Comparison of ENCODE assay signal across 12 mouse cellular contexts in the genomic region with DNA sequence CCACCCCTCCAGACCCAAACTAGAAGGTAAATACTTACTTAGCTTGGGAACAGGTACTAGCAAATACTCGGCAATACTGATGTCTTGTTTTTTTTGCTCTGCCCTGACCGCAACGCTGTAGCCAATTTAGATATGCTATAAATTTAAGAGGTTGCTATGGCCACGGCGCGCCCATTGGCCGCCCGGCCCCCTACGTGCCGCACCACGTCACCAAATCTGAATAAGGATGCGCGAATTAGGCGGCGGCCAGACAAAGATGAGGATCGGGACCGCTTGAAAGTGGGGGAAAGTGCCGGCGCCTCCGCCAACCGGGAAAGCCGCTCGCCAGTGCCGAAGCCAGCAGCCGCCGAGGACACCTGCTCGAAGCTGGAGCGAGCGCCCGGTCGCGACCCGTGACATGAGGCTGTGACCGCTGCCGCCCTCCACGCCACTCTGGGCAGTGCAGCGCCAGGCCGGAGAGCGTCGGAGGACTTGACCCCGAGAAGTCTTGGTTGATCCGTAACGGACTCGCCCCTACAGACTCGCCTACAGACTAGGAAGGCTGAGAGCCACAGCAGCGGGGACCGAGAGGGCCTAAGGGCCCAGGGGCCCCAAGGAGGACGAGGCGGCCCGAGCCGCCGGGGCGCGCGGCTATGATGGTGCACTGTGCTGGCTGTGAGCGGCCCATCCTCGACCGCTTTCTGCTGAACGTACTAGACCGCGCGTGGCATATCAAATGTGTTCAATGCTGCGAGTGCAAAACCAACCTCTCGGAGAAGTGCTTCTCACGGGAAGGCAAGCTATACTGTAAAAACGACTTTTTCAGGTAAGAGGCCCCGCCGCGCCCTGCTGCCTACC. TPM values are rescaled to one million over a fixed set of nuclear protein-coding genes. Genes with fewer than 3 reads are reported as not detected.
A peak's percentile ranks its signal among the peaks of the same experiment; 100 is the strongest.
DNase-seq lines count a peak whose midpoint lies in the region; ATAC-seq lines count a peak whose summit lies in the region.
"Had no signal": no experiment of that assay in that cellular context is flagged by ENCODE, and none has a peak within 500 bp of the region (broad histone marks: within the 10 kb centered on the region; RNA-seq: fewer than 3 reads in every experiment).

A gene (plus strand): TSS at position 51 of the 837 bp plus-strand sequence.

- peak within 1 kb of the TSS; percentile 44; the same call in 1 of the 2 replicates for H3K27ac ChIP-seq in forebrain, embryonic 14.5 days (ENCODE audit: low read depth, low read length)
- H3K27ac ChIP-seq in midbrain, embryonic 12.5 days (replicated peaks) = peak within 1 kb of the TSS; percentile 90
- H3K27ac ChIP-seq in liver, embryonic 11.5 days (ENCODE audit: low read depth, low read length) = no peak within 1 kb of the TSS

- peaks cover 75% of the 10 kb centered on the region for H3K27me3 ChIP-seq in forebrain, embryonic 14.5 days (replicated peaks; ENCODE audit: control insufficient read depth, insufficient read depth, low read length)
- peaks cover 98% of the 10 kb centered on the region for H3K27me3 ChIP-seq in midbrain, embryonic 12.5 days
- peaks cover 99% of the 10 kb centered on the region for H3K27me3 ChIP-seq in liver, embryonic 11.5 days (replicated peaks; ENCODE audit: control insufficient read depth, insufficient read depth, low read length)

- ATAC-seq in forebrain, embryonic 14.5 days = no peak; the same call in 1 of the 2 replicates
- peak; percentile 63 for ATAC-seq in midbrain, embryonic 12.5 days (ENCODE audit: low FRiP score, low read depth)
- no peak for ATAC-seq in liver, embryonic 11.5 days (replicated peaks; ENCODE audit: low FRiP score)

- no peaks in the 10 kb centered on the region for H3K36me3 ChIP-seq in forebrain, embryonic 14.5 days (ENCODE audit: control insufficient read depth, insufficient read depth, low read length)
- no peaks in the 10 kb centered on the region for H3K36me3 ChIP-seq in midbrain, embryonic 12.5 days
- H3K36me3 ChIP-seq in liver, embryonic 11.5 days (ENCODE audit: control insufficient read depth, insufficient read depth, low read length) = no peaks in the 10 kb centered on the region

- H3K4me1 ChIP-seq in forebrain, embryonic 14.5 days (ENCODE audit: control insufficient read depth, insufficient read depth, low read length) = peaks cover 15% of the 10 kb centered on the region; the same call in 1 of the 2 replicates
- peaks cover 48% of the 10 kb centered on the region for H3K4me1 ChIP-seq in midbrain, embryonic 12.5 days
- H3K4me1 ChIP-seq in liver, embryonic 11.5 days (replicated peaks; ENCODE audit: control insufficient read depth, insufficient read depth, low read length) = no peaks in the 10 kb centered on the region

- H3K9ac ChIP-seq in forebrain, embryonic 14.5 days (ENCODE audit: low read length) = peak within 1 kb of the TSS; percentile 55
- peak within 1 kb of the TSS; percentile 77 for H3K9ac ChIP-seq in midbrain, embryonic 12.5 days (replicated peaks)
- H3K9ac ChIP-seq in liver, embryonic 11.5 days (ENCODE audit: low read depth, low read length) = no peak within 1 kb of the TSS

- intact Hi-C loops in gastrocnemius, postnatal 14 days (cut with DNase I; ENCODE audit: low total_unique reads) = no loop called here

- H3K4me3 ChIP-seq in forebrain, embryonic 14.5 days (ENCODE audit: low read depth, low read length) = peak within 1 kb of the TSS; percentile 38
- peak within 1 kb of the TSS; percentile 55 for H3K4me3 ChIP-seq in midbrain, embryonic 12.5 days
- H3K4me3 ChIP-seq in liver, embryonic 11.5 days (ENCODE audit: low read depth, low read length) = no peak within 1 kb of the TSS

- H3K9me3 ChIP-seq in forebrain, embryonic 14.5 days (replicated peaks; ENCODE audit: control insufficient read depth, low read length) = no peaks in the 10 kb centered on the region
- no peaks in the 10 kb centered on the region for H3K9me3 ChIP-seq in midbrain, embryonic 12.5 days
- no peaks in the 10 kb centered on the region for H3K9me3 ChIP-seq in liver, embryonic 11.5 days (ENCODE audit: control insufficient read depth, low read length)

- under 1% methylated on average over 69 of the region's 69 CpGs for WGBS in forebrain, embryonic 14.5 days
- under 1% methylated on average over 69 of the region's 69 CpGs for WGBS in midbrain, embryonic 12.5 days
- WGBS in liver, embryonic 11.5 days = 2% methylated on average over 69 of the region's 69 CpGs

- DNase-seq in cerebellum, adult 18-20 months = peak; percentile 27 to 45
- DNase-seq in cerebellum, adult 11 months = no peak
- DNase-seq in ES-CJ7 (ENCODE audit: low read depth, low spot score) = peak; percentile 76
- peak; percentile 69 for DNase-seq in forebrain, embryonic 14.5 days (ENCODE audit: low spot score)
- no peak for DNase-seq in gastrocnemius, postnatal 14 days
- no peak for DNase-seq in lung, postnatal 4 days
- DNase-seq in liver, embryonic 11.5 days (ENCODE audit: low spot score) = no peak
- DNase-seq: adrenal gland, postnatal 14 days; thymus, adult 18-20 months had no signal

- peak within 1 kb of the TSS; percentile 33 for H3K4me2 ChIP-seq in forebrain, embryonic 14.5 days (ENCODE audit: low read length)
- peak within 1 kb of the TSS; percentile 65 for H3K4me2 ChIP-seq in midbrain, embryonic 12.5 days (replicated peaks)
- no peak within 1 kb of the TSS for H3K4me2 ChIP-seq in liver, embryonic 11.5 days

RNA-seq across cellular contexts. Expression of the gene that starts here (rescaled TPM):
- 3.5 and 5.1 TPM in 2 replicates for polyA plus RNA-seq in forebrain, embryonic 14.5 days (2014; fragmentation: Nextera tagmentation; extraction: Ambion mirVana)
- polyA plus RNA-seq in midbrain, embryonic 12.5 days (2016; fragmentation: Nextera tagmentation; extraction: Ambion mirVana) = 45.2 and 51.9 TPM in 2 replicates
- total RNA-seq in gastrocnemius, postnatal 14 days (2021) = not detected
- polyA plus RNA-seq in liver, embryonic 11.5 days (2014; fragmentation: Nextera tagmentation; extraction: Ambion mirVana) = 0.05 TPM in 1 of 2 replicates, not detected in the other
- total RNA-seq: adrenal gland, postnatal 14 days; gastrocnemius, adult 8-10 months; layer of hippocampus, postnatal 25 days had no signal

Comparison
In these comparisons a context has a peak if more than half of its experiments do, and no peak if none do; other contexts are left out.
1. DNase-seq: peak in cerebellum, adult 18-20 months (2 of 2), ES-CJ7 (single experiment) and forebrain, embryonic 14.5 days (single experiment); none in cerebellum, adult 11 months (single experiment), gastrocnemius, postnatal 14 days (single experiment), lung, postnatal 4 days (0 of 2) and liver, embryonic 11.5 days (single experiment).